24 mouse cellular contexts compared by ENCODE assay signal in genomic region chr3:101154067-101154466, GRCm38 (mm10).
"Had no signal": no experiment of that assay in that cellular context is flagged by ENCODE, and none has a peak within 500 bp of the region (broad histone marks: within the 10 kb centered on the region; RNA-seq: fewer than 3 reads in every experiment).

No protein-coding gene starts in this region.

- H3K27ac ChIP-seq: heart, embryonic 13.5 days; heart, embryonic 15.5 days; hindbrain, embryonic 13.5 days; hindbrain, embryonic 15.5 days; hindbrain, postnatal 0 days; kidney, embryonic 15.5 days; kidney, postnatal 0 days; limb, embryonic 12.5 days; liver, embryonic 13.5 days had no signal

- H3K27me3 ChIP-seq: heart, embryonic 13.5 days; heart, embryonic 15.5 days; hindbrain, embryonic 13.5 days; hindbrain, embryonic 15.5 days; limb, embryonic 12.5 days; liver, embryonic 13.5 days had no signal

- ATAC-seq: forebrain, embryonic 16.5 days; hindbrain, postnatal 0 days; intestine, embryonic 16.5 days had no signal

- H3K9me3 ChIP-seq: heart, embryonic 15.5 days; hindbrain, embryonic 15.5 days; liver, embryonic 13.5 days had no signal

- H3K4me3 ChIP-seq: heart, embryonic 13.5 days; heart, embryonic 15.5 days; hindbrain, embryonic 13.5 days; hindbrain, embryonic 15.5 days; kidney, embryonic 15.5 days; limb, embryonic 12.5 days; liver, embryonic 13.5 days had no signal

- H3K4me1 ChIP-seq: hindbrain, embryonic 13.5 days; hindbrain, embryonic 15.5 days; kidney, embryonic 15.5 days; limb, embryonic 12.5 days; liver, embryonic 13.5 days had no signal

- DNase-seq: gastrocnemius, postnatal 14 days; gastrocnemius, postnatal 36 days; heart, adult 18-20 months; kidney, adult 11 months; kidney, adult 2 months; kidney, adult 9 months; kidney, postnatal 14 days; kidney, postnatal 36 days; layer of hippocampus, adult 9-11 months; layer of hippocampus, postnatal 36 days; left cerebral cortex, postnatal 4 days; liver; liver, embryonic 13.5 days had no signal

- H3K9ac ChIP-seq: heart, embryonic 13.5 days; heart, embryonic 15.5 days; hindbrain, embryonic 13.5 days; hindbrain, embryonic 15.5 days; kidney, embryonic 15.5 days; limb, embryonic 12.5 days; liver, embryonic 13.5 days had no signal

- H3K4me2 ChIP-seq: heart, embryonic 13.5 days; heart, embryonic 15.5 days; hindbrain, embryonic 13.5 days; hindbrain, embryonic 15.5 days; kidney, embryonic 15.5 days; limb, embryonic 12.5 days; liver, embryonic 11.5 days; liver, embryonic 13.5 days had no signal

- H3K36me3 ChIP-seq: heart, embryonic 13.5 days; heart, embryonic 15.5 days; hindbrain, embryonic 13.5 days; hindbrain, embryonic 15.5 days; kidney, embryonic 15.5 days; limb, embryonic 12.5 days; liver, embryonic 13.5 days had no signal
